Mouse (Mus musculus) forebrain, embryonic 16.5 days (tissue): ENCODE measurements around the gene Vasn. TPM values are rescaled to one million over a fixed set of nuclear protein-coding genes. Genes with fewer than 3 reads are reported as not detected.

Experiments used
- ATAC-seq: fragments of 200-750 bp; cut with Nextera tagmentation; 2 replicates; pipeline ENCODE4 v1.8.0; 2017; ENCODE audit warnings: mild to moderate bottlenecking, moderate library complexity
- H3K27ac ChIP-seq: fragments of 300-500 bp; sonication (generic); 2 replicates; pipeline ENCODE4 v1.5.1; 2014; ENCODE audit warnings: low read length, control low read depth
- H3K27me3 ChIP-seq: fragments of 300-500 bp; sonication (generic); replicated peaks from 2 replicates; pipeline ENCODE4 v1.6.1; 2014; ENCODE audit warnings: low read length; ENCODE audit not compliant: control insufficient read depth, insufficient read depth
- H3K36me3 ChIP-seq: fragments of 300-500 bp; sonication (generic); 2 replicates; pipeline ENCODE4 v1.6.1; 2014; ENCODE audit not compliant: control insufficient read depth, insufficient read depth
- H3K4me1 ChIP-seq: fragments of 300-500 bp; sonication (generic); replicated peaks from 2 replicates; pipeline ENCODE4 v1.6.1; 2014; ENCODE audit warnings: low read length; ENCODE audit not compliant: control insufficient read depth, insufficient read depth
- H3K4me2 ChIP-seq: fragments of 300-500 bp; sonication (generic); 2 replicates; pipeline ENCODE4 v1.6.1; 2014; ENCODE audit warnings: mild to moderate bottlenecking, low read length, control low read depth
- H3K4me3 ChIP-seq: fragments of 300-500 bp; sonication (generic); replicated peaks from 2 replicates; pipeline ENCODE4 v1.5.1; 2014; ENCODE audit warnings: mild to moderate bottlenecking, low read length, control low read depth
- H3K9ac ChIP-seq: fragments of 300-500 bp; sonication (generic); replicated peaks from 2 replicates; pipeline ENCODE4 v1.6.1; 2014; ENCODE audit warnings: low read depth, low read length, control low read depth
- H3K9me3 ChIP-seq: fragments of 300-500 bp; sonication (generic); 2 replicates; pipeline ENCODE4 v1.6.1; 2016; ENCODE audit warnings: low read length; ENCODE audit not compliant: control insufficient read depth
- WGBS: fragments of 180-500 bp; shearing (Covaris S2); extraction: QIAGEN DNeasy Blood & Tissue Kit; methylation state at CpG from one replicate; pipeline ENCODE4 v1.1.7; 2014; 5-methylcytosine and 5-hydroxymethylcytosine counted together
- polyA plus RNA-seq: library from polyadenylated mRNA; unstranded; fragments of >200 nt; fragmentation: Nextera tagmentation; extraction: Ambion mirVana; gene quantifications from 2 replicates; pipeline ENCODE4 v1.2.1, GENCODE M21; 2015

Vasn gene
- polyA plus RNA-seq, 1 experiment from 2014 or later, result 3.2 TPM

- no peaks in the 10 kb centered on the region for H3K27me3 ChIP-seq
- H3K36me3 ChIP-seq, result no peaks in the 10 kb centered on the region
- H3K9me3 ChIP-seq, result no peaks in the 10 kb centered on the region
- no peak for ATAC-seq
- H3K27ac ChIP-seq, result 0 out of 2 replicates have a peak overlapping the region, but pooled peaks have one; percentile 45
- peak overlapping the region; percentile 91; the same call in 1 of the 2 replicates for H3K4me2 ChIP-seq
- 52% methylated on average over 7 of the region's 7 CpGs for WGBS
- H3K4me1 ChIP-seq, result peaks cover 61% of the 10 kb centered on the region
- 0 out of 2 replicates have a peak overlapping the region, but pooled peaks have one; percentile 20 for H3K9ac ChIP-seq
- no peak overlapping the region for H3K4me3 ChIP-seq
These were observed 42.4 kb upstream of the Vasn start for GRCm38 (mm10) chr16:4597296-4597695.

GRCm38 (mm10) chr16:4598041-4598440 is 41.7 kb upstream of the Vasn start:
- Histone ChIP-seq H3K27ac (no peak overlapping the region), H3K4me2 (no peak overlapping the region), H3K4me3 (no peak overlapping the region), H3K36me3 (no peaks in the 10 kb centered on the region), H3K9me3 (no peaks in the 10 kb centered on the region), H3K4me1 (peaks cover 53% of the 10 kb centered on the region), H3K27me3 (no peaks in the 10 kb centered on the region), H3K9ac (peak overlapping the region; percentile 19)
- WGBS, result 74% methylated on average over 5 of the region's 5 CpGs
- no peak for ATAC-seq

DNA sequence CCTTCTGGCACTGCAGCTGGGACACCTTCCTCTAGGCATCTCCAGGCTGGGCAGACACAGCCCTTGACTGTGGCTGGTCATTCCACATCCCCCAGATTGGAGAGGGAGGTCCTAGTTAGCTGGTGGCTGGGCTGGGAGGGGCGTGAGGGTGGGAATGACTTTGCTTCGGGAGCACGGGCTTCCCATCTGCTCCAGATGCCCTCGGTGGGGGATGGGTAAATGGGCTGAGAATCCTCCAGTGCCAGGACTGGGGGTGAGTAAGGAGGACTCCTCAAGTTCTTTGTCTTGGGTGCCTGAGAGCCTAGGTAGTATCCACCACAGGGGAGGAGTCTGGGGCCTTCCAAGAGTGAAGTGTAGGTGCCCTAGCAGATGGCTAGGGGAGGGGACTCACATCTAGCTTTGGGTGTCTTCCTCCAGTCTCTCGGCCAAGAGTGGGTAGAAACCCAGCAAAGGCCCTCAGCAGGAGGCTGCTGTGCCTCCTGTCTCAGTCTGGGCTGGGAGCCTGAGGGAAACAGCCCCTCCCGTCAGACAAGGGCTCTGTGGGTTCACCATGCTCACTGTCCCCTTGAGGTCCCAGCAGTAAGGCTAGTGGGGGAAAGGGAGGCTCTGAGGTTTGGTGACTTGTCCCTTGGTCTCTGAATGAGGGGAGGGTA is 40.7 kb upstream of the Vasn start:
- no peak for ATAC-seq
- H3K4me2 ChIP-seq, result no peak overlapping the region
- H3K27ac ChIP-seq, result no peak overlapping the region
- H3K4me3 ChIP-seq, result no peak overlapping the region
- 21% methylated on average over 6 of the region's 6 CpGs for WGBS
- H3K9me3 ChIP-seq, result no peaks in the 10 kb centered on the region
- no peaks in the 10 kb centered on the region for H3K36me3 ChIP-seq
- no peak overlapping the region for H3K9ac ChIP-seq
- H3K4me1 ChIP-seq, result peaks cover 45% of the 10 kb centered on the region
- H3K27me3 ChIP-seq, result no peaks in the 10 kb centered on the region

DNA sequence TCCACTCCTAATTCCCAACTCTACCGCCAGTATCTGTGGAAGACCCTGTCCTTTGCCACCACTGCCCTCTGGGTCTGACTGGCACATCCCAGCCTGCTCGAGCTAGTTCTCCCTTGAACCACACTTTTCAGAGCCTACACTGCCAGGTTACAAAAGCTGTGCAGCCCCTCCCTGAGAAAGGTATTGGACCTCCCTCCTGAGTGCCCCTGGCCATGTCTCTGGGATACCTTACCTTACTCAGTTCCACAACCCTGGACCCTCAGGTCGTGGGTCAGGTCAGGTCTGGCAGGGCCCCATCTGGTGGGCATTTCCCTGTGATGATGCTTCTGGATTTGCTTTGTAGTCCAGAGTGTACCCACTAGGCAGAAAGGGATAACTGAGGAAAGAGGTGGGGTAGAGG is 40.1 kb upstream of the Vasn start:
- Histone ChIP-seq H3K27me3 (no peaks in the 10 kb centered on the region), H3K36me3 (no peaks in the 10 kb centered on the region), H3K9ac (no peak overlapping the region), H3K4me1 (peaks cover 45% of the 10 kb centered on the region), H3K4me2 (no peak overlapping the region), H3K4me3 (no peak overlapping the region), H3K27ac (no peak overlapping the region), H3K9me3 (no peaks in the 10 kb centered on the region)
- WGBS, result 86% methylated on average over 3 of the region's 3 CpGs
- no peak for ATAC-seq

DNA sequence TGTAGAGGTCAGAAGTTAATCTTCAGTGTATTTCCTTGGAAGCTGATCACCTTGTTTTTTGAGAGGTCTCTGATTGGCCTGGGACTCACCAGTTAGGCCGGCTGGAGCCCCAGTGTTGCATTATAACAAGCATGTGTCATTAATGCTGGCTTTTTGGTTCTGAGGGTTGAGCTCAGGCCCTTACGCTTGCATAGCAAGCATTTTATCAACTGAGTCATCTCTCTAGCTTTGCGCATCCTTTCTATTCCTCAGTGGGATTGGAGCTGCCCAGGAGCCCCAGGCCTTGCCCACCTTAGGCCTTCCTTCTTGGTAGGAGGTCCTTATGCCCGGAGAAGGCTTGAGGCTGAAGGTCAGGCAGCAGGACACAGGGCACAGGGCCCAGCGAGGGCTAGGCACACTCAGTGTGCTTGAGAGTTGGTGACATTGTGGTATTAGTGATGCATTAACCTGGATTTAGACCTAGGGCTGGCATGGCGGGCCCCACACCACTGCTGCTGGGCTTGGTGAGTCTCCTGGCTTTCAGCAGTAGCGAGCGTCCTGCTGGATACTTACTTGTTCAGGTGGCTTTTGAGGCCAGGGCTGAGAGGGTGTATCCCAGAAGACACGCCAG is 38.9 kb upstream of the Vasn start:
- no peak overlapping the region for H3K4me2 ChIP-seq
- no peak overlapping the region for H3K27ac ChIP-seq
- H3K27me3 ChIP-seq, result no peaks in the 10 kb centered on the region
- WGBS, result 84% methylated on average over 9 of the region's 9 CpGs
- no peaks in the 10 kb centered on the region for H3K36me3 ChIP-seq
- no peak for ATAC-seq
- H3K9ac ChIP-seq, result no peak overlapping the region
- H3K9me3 ChIP-seq, result no peaks in the 10 kb centered on the region
- H3K4me1 ChIP-seq, result peaks cover 40% of the 10 kb centered on the region
- no peak overlapping the region for H3K4me3 ChIP-seq

GRCm38 (mm10) chr16:4602189-4602588 is 37.6 kb upstream of the Vasn start:
- H3K4me1 ChIP-seq, result peaks cover 36% of the 10 kb centered on the region

DNA sequence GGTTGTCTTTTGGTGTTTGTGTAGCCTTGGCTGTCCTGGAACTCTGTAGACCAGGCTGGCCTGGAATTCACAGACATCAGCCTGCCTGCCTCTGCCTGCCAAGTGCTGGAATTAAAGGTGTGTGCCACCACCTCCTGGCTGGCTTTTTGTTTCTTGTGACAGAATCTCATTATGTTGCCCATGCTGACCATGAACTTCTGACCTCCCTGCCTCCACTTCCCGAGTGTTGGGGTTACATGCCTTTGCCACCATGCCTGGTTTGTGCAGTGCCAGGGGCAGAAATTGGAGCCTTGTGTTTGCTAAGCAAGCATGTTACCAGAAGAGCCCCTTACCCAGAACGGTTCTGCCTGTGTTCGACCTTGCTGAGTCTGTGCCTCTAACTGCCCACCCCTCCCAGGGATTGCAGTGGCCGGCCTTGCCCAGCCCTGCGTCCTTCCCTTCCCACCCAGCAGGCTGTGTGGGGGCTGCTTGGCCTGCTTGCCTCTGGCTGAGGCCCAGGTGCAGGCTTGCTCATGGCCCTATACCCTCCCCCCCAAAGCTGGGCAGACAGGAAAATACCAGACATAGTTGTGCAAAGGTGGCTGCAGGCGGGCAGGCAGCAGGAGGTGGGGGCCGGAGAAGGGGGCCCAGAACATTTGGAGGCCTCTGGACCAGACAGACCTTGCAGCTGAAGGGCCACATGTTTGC is 36.8 kb upstream of the Vasn start:
- no peak for ATAC-seq
- no peaks in the 10 kb centered on the region for H3K36me3 ChIP-seq
- 33% methylated on average over 7 of the region's 7 CpGs for WGBS
- no peaks in the 10 kb centered on the region for H3K27me3 ChIP-seq
- H3K4me3 ChIP-seq, result no peak overlapping the region
- H3K4me1 ChIP-seq, result peaks cover 31% of the 10 kb centered on the region
- no peak overlapping the region for H3K9ac ChIP-seq
- no peak overlapping the region for H3K4me2 ChIP-seq
- no peaks in the 10 kb centered on the region for H3K9me3 ChIP-seq
- H3K27ac ChIP-seq, result no peak overlapping the region

More at GRCm38 (mm10) chr16:4602189-4602588, 37.6 kb upstream of the Vasn start:
- Histone ChIP-seq H3K4me2 (no peak overlapping the region), H3K4me3 (no peak overlapping the region), H3K27me3 (no peaks in the 10 kb centered on the region), H3K9ac (no peak overlapping the region), H3K9me3 (no peaks in the 10 kb centered on the region), H3K27ac (no peak overlapping the region), H3K36me3 (no peaks in the 10 kb centered on the region)
- WGBS, result 25% methylated on average over 3 of the region's 3 CpGs
- no peak for ATAC-seq

GRCm38 (mm10) chr16:4603453-4603837 is 36.3 kb upstream of the Vasn start:
- no peak overlapping the region for H3K9ac ChIP-seq
- H3K9me3 ChIP-seq, result no peaks in the 10 kb centered on the region
- no peaks in the 10 kb centered on the region for H3K27me3 ChIP-seq
- H3K27ac ChIP-seq, result no peak overlapping the region
- H3K4me2 ChIP-seq, result no peak overlapping the region
- ATAC-seq, result no peak
- H3K4me3 ChIP-seq, result no peak overlapping the region
- no peaks in the 10 kb centered on the region for H3K36me3 ChIP-seq
- 88% methylated on average over 1 of the region's 1 CpGs for WGBS
- H3K4me1 ChIP-seq, result peaks cover 28% of the 10 kb centered on the region

- no peak overlapping the region for H3K4me2 ChIP-seq
- H3K9ac ChIP-seq, result no peak overlapping the region
- H3K4me1 ChIP-seq, result peaks cover 19% of the 10 kb centered on the region
- H3K27me3 ChIP-seq, result no peaks in the 10 kb centered on the region
- no peaks in the 10 kb centered on the region for H3K9me3 ChIP-seq
- H3K36me3 ChIP-seq, result no peaks in the 10 kb centered on the region
- no peak for ATAC-seq
- no peak overlapping the region for H3K4me3 ChIP-seq
- no peak overlapping the region for H3K27ac ChIP-seq
- 73% methylated on average over 11 of the region's 11 CpGs for WGBS
These were observed 35.4 kb upstream of the Vasn start for GRCm38 (mm10) chr16:4604293-4604837.
